Mouse (Mus musculus) lung, postnatal 0 days (tissue): ENCODE results near the gene Best3. TPM values are rescaled to one million over a fixed set of nuclear protein-coding genes. Genes with fewer than 3 reads are reported as not detected.
A peak's percentile ranks its signal among the peaks of the same experiment; 100 is the strongest.

Source experiments
- ATAC-seq: fragments of 200-750 bp; cut with Nextera tagmentation; 2 replicates; pipeline ENCODE4 v1.8.0; 2017; ENCODE audit warnings: moderate library complexity
- DNase-seq: peaks from one replicate; pipeline ENCODE4 v3.0.0-alpha.2; 2016; ENCODE audit warnings: low spot score
- H3K27ac ChIP-seq: fragments of 300-500 bp; sonication (generic); 2 replicates; pipeline ENCODE4 v1.5.1; 2014; ENCODE audit warnings: antibody characterized with exemption, mild to moderate bottlenecking, low read length, mixed read lengths
- H3K27me3 ChIP-seq: fragments of 300-500 bp; sonication (generic); replicated peaks from 2 replicates; pipeline ENCODE4 v1.6.1; 2014; ENCODE audit warnings: low read length, mixed read lengths; ENCODE audit not compliant: insufficient read depth
- H3K36me3 ChIP-seq: fragments of 300-500 bp; sonication (generic); 2 replicates; pipeline ENCODE4 v1.6.1; 2014; ENCODE audit warnings: low read length, mixed read lengths; ENCODE audit not compliant: insufficient read depth
- H3K4me1 ChIP-seq: fragments of 300-500 bp; sonication (generic); 2 replicates; pipeline ENCODE4 v1.6.1; 2014; ENCODE audit warnings: antibody characterized with exemption, low read depth, low read length, mixed read lengths; ENCODE audit not compliant: insufficient read depth
- H3K4me2 ChIP-seq: fragments of 300-500 bp; sonication (generic); replicated peaks from 2 replicates; pipeline ENCODE4 v1.6.1; 2014; ENCODE audit warnings: low read depth, mild to moderate bottlenecking, low read length, moderate library complexity, mixed read lengths
- H3K4me3 ChIP-seq: fragments of 300-500 bp; sonication (generic); 2 replicates; pipeline ENCODE4 v1.5.1; 2014; ENCODE audit warnings: low read depth, low read length
- H3K9ac ChIP-seq: fragments of 300-500 bp; sonication (generic); replicated peaks from 2 replicates; pipeline ENCODE4 v1.6.1; 2014; ENCODE audit warnings: low read depth, mild to moderate bottlenecking
- H3K9me3 ChIP-seq: fragments of 300-500 bp; sonication (generic); 2 replicates; pipeline ENCODE4 v1.6.1; 2016; ENCODE audit warnings: low read length, mixed read lengths
- CTCF ChIP-seq: IDR thresholded peaks from 2 replicates; pipeline ENCODE4 v1.5.1; 2016; ENCODE audit warnings: antibody characterized with exemption, mild to moderate bottlenecking
- EP300 ChIP-seq: IDR thresholded peaks from 2 replicates; pipeline ENCODE4 v1.6.1; 2016; ENCODE audit warnings: antibody characterized with exemption, mild to moderate bottlenecking, control low read depth
- WGBS: fragments of 180-500 bp; shearing (Covaris S2); extraction: QIAGEN DNeasy Blood & Tissue Kit; methylation state at CpG from one replicate; pipeline ENCODE4 v1.1.7; 2014; 5-methylcytosine and 5-hydroxymethylcytosine counted together
- polyA plus RNA-seq: library from polyadenylated mRNA; unstranded; fragments of >200 nt; fragmentation: Nextera tagmentation; extraction: Ambion mirVana; gene quantifications from 2 replicates; pipeline ENCODE4 v1.2.1, GENCODE M21; 2015

The Best3 gene
- polyA plus RNA-seq, 1 experiment from 2014 or later, result 0.43 TPM

GRCm38 (mm10) chr10:117004695-117005094, 18.6 kb downstream of the Best3 start:
- 58% methylated on average over 5 of the region's 5 CpGs for WGBS
- Histone ChIP-seq H3K9me3 (no peaks in the 10 kb centered on the region), H3K9ac (no peak overlapping the region), H3K4me3 (no peak overlapping the region), H3K4me2 (no peak overlapping the region), H3K27me3 (no peaks in the 10 kb centered on the region), H3K4me1 (no peaks in the 10 kb centered on the region), H3K36me3 (no peaks in the 10 kb centered on the region), H3K27ac (no peak overlapping the region)
- TF ChIP-seq EP300, result no peak
- TF ChIP-seq CTCF, result no peak
- no peak for ATAC-seq
- no peak for DNase-seq

DNA sequence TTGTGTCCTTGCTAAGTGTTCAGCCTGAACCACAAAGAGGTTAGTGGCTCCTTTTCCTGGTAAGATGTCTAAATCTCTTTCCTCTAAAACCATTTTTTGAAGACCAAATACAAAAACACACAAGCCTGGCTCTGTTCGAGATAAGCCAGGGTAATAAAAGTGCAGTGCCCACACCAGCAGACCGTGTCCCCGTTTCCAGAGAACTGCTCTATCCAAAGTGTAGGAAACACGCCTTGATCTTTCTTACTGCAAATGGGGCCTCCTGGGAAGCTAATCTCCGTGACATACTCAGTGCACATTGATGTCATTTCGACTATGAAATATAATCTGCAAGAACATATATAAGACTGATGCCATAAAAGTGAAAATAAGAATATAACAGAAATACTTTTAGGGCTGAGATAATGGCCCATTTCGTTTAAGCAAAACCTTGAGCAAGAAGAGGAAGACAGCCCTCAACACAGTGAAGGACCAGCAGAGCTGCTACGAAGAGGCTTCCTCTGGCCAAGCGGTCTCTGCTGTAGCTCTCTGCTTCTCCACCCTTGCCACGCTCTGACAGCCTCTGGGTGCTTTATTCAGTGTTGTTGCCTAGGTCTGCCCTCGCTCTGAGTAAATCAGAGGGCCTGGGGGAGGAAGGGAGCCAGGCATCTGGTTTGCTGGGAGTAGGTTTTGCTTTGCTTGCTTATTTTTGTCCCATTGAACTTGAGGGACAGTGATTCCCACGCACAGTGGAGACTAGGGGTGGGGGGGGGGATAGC, 19.8 kb downstream of the Best3 start:
- Histone ChIP-seq H3K27me3 (no peaks in the 10 kb centered on the region), H3K4me3 (no peak overlapping the region), H3K27ac (no peak overlapping the region), H3K4me1 (no peaks in the 10 kb centered on the region), H3K9me3 (no peaks in the 10 kb centered on the region), H3K4me2 (no peak overlapping the region), H3K36me3 (no peaks in the 10 kb centered on the region), H3K9ac (no peak overlapping the region)
- WGBS, result 62% methylated on average over 12 of the region's 12 CpGs
- no peak for DNase-seq
- TF ChIP-seq EP300 (no peak), CTCF (no peak)
- no peak for ATAC-seq

- no peaks in the 10 kb centered on the region for H3K9me3 ChIP-seq
- H3K9ac ChIP-seq, result no peak overlapping the region
- TF ChIP-seq CTCF (no peak), EP300 (no peak)
- H3K4me2 ChIP-seq, result no peak overlapping the region
- H3K4me1 ChIP-seq, result 0 out of 2 replicates have a peak, but pooled peaks cover 1% of the 10 kb centered on the region
- WGBS, result 77% methylated on average over 6 of the region's 6 CpGs
- DNase-seq (no peak), ATAC-seq (no peak)
- H3K36me3 ChIP-seq, result no peaks in the 10 kb centered on the region
- no peak overlapping the region for H3K27ac ChIP-seq
- no peak overlapping the region for H3K4me3 ChIP-seq
- H3K27me3 ChIP-seq, result no peaks in the 10 kb centered on the region
These were observed 23.6 kb downstream of the Best3 start for GRCm38 (mm10) chr10:117009691-117010090.

- H3K36me3 ChIP-seq, result no peaks in the 10 kb centered on the region
- ATAC-seq, result no peak
These were observed 24.9 kb downstream of the Best3 start for GRCm38 (mm10) chr10:117011047-117011446.

GRCm38 (mm10) chr10:117013689-117014390, 27.7 kb downstream of the Best3 start:
- no peak overlapping the region for H3K27ac ChIP-seq
- no peaks in the 10 kb centered on the region for H3K36me3 ChIP-seq
- H3K4me1 ChIP-seq, result 0 out of 2 replicates have a peak, but pooled peaks cover 3% of the 10 kb centered on the region
- DNase-seq, result peak; percentile 84
- no peaks in the 10 kb centered on the region for H3K27me3 ChIP-seq
- no peaks in the 10 kb centered on the region for H3K9me3 ChIP-seq
- WGBS, result 9% methylated on average over 12 of the region's 12 CpGs
- H3K4me3 ChIP-seq, result no peak overlapping the region
- peak; percentile 94 for ATAC-seq
- H3K4me2 ChIP-seq, result peak overlapping the region; percentile 29; the same call in 1 of the 2 replicates
- TF ChIP-seq CTCF (peak; percentile 60), EP300 (no peak)
- no peak overlapping the region for H3K9ac ChIP-seq

More at GRCm38 (mm10) chr10:117011047-117011446, 24.9 kb downstream of the Best3 start:
- Histone ChIP-seq H3K4me2 (no peak overlapping the region), H3K9ac (no peak overlapping the region), H3K9me3 (no peaks in the 10 kb centered on the region), H3K4me3 (no peak overlapping the region), H3K27me3 (no peaks in the 10 kb centered on the region), H3K4me1 (0 out of 2 replicates have a peak, but pooled peaks cover 3% of the 10 kb centered on the region), H3K27ac (no peak overlapping the region)
- DNase-seq, result no peak
- TF ChIP-seq CTCF, result no peak
- no peak for TF ChIP-seq EP300
- WGBS, result 65% methylated on average over 8 of the region's 8 CpGs

GRCm38 (mm10) chr10:117014565-117014964, 28.5 kb downstream of the Best3 start:
- DNase-seq (peak; percentile 63), ATAC-seq (peak; percentile 32; the same call in 1 of the 2 replicates)
- Histone ChIP-seq H3K4me1 (0 out of 2 replicates have a peak, but pooled peaks cover 3% of the 10 kb centered on the region), H3K4me2 (no peak overlapping the region), H3K9me3 (no peaks in the 10 kb centered on the region), H3K27ac (no peak overlapping the region), H3K4me3 (no peak overlapping the region), H3K9ac (no peak overlapping the region), H3K27me3 (no peaks in the 10 kb centered on the region), H3K36me3 (no peaks in the 10 kb centered on the region)
- 59% methylated on average over 5 of the region's 5 CpGs for WGBS
- TF ChIP-seq CTCF (no peak), EP300 (no peak)
